Mouse (Mus musculus) cortical plate, adult 2 months (tissue): Measurements from ENCODE around the gene Brsk2.

Experiments
- CTCF ChIP-seq: fragments of 200-500 bp; IDR thresholded peaks from 2 replicates; pipeline ENCODE4 v1.5.1; 2011; ENCODE audit warnings: mild to moderate bottlenecking, control low read depth, low read length; ENCODE audit not compliant: insufficient read depth; ENCODE audit errors: extremely low read depth
- POLR2A ChIP-seq: fragments of 200-500 bp; IDR thresholded peaks from 2 replicates; pipeline ENCODE4 v1.6.1; 2011; ENCODE audit warnings: mild to moderate bottlenecking, low read length, control low read depth; ENCODE audit not compliant: insufficient read depth; ENCODE audit errors: extremely low read depth

DNA sequence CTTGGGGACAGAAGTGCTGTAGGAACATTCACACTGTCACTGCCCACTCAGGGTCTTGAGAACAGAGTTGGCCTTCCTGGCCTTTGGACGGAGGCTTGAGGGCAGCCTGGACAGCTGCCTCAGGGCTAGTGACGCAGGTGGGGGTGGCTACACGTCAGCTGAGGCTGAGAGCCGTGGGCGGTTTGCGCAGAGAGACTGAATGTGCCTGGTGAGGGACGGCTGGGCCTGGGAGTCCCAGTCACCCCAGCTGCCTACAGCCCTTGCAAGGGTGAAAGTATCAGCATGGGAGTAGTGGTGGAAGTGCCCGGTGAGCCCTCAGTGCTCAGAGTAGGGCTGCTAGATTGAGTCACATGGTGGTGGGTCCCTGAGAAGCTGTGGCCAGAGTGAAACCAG, 6.6 kb downstream of the Brsk2 start:
- TF ChIP-seq POLR2A (0 out of 2 replicates have a peak, but pooled peaks have one; percentile 29), CTCF (no peak)
